Mouse (Mus musculus): Measurements from ENCODE around the gene Srsf2.
A peak's percentile ranks its signal among the peaks of the same experiment; 100 is the strongest.
"Not testable (repeated sequence)": the region's sequence is repeated elsewhere in the genome, so short reads cannot be mapped to it uniquely, and the experiment has no call there.

The Srsf2 gene

DNA sequence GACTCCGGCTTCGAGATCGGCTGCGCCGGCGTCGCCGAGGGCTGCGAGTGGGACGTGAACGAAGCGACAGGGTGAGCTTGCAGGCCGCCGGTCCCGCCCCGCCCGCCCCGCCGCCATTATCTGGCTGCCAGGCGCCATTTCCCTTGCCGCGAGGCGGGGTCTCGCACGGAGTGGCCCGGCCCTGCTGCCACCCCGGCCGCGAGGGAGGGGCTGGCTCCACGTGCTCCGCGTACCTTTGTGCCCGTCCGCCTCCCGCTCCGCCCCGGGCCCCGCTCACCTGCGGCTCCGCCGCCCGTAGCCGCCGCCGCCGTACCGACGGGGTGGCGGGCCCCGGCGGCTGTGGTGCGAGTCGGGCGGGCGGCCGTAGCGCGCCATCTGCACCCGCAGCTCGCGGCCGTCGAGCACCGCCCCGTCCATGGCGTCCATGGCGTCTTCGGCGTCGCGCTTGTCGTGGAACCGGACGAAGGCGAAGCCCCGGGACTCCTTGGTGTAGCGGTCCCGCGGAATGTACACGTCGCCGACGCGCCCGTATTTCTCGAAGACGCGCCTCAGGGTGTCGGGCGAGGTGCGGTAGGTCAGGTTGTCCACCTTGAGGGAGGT is 503 bp downstream of the Srsf2 start, which contains the start of gene Mfsd11:
Gene Mfsd11 (plus strand): TSS at position 150 of the 600 bp plus-strand sequence.
- no peak for DNase-seq (ENCODE audit: low read depth)

DNA sequence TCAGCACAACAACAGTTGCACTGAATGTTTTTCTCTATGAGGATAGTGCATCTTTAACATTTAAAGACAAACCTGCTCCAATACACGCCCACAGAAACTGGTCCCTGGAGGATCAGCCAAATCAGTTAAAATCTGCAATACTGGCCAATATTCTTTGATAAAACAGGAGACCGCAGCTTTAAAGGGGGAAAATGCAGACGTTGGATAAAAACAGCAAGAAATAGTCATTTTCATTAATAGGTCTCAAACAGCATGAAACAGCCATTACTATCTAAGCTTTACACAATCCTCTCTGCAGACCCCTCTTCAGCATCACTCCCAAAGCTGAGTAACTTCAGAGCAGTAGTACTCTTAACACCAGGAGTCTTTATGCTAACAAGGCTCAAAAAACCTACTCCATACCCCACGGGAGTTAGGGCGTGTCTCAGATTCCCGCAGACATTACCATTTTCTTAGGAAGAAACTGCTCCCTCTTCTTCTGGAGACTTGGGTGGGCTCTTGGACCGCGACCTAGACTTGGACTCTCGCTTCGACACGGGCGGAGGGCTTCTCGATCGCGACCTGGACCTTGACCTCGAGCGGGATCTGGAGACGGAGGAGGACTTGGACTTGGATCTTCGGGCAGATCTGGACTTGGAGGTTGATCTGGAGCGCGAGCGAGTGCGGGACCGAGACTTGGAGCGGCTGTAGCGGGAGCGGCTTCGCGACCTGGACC is 1.2 kb downstream of the Srsf2 start:
- no peak for DNase-seq (ENCODE audit: low read depth)

DNA sequence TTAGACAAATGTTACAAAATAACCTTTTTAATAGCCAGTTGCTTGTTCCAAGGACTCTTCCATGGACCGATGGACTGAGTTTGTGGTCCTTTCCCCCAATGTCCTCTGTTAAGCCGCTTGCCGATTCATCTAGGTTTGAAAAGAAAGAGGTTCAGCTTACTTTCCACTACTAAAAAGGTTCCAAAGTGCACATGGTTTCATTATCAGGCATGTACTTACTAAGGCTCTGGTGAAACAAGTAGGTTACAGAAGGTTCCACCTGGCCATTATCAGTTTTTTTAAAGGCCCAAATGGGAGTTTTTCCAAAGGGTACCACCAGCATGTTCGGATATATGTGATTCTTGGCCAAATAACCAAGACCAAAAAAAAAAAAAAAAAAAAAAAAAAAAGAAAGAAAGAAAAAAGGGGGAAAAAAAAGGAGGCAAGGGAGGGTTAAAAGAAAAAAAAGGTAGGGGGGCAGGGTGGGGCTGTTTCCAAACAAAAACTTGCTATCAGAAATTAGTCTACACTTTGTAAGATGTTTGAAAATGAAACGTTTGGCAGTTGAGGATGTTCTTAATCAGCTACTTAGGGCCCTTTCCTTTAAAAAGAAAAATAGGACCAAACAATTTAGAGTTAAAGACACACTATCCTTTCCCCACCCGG is 1.9 kb downstream of the Srsf2 start:
- no peak for DNase-seq (ENCODE audit: low read depth)

DNA sequence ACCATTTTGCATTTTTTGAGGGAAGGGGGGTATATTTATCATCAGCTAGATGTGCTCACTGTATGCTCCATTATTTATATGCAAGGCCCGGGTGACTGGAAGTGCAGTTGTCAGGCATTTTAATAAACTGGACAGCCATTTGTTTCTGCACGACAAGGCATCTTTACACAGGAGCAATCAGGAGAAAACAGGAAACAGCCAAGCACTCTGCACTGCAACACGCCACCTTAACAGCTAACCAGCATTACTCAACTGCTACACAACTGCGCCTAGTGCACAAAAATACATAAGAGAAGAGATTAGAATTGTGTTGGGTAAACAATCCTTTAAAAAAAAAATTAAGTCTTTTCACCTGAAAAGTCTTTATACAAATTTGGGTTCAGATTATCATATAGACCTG is 2.8 kb downstream of the Srsf2 start:
- DNase-seq (ENCODE audit: low read depth) = no peak

DNA sequence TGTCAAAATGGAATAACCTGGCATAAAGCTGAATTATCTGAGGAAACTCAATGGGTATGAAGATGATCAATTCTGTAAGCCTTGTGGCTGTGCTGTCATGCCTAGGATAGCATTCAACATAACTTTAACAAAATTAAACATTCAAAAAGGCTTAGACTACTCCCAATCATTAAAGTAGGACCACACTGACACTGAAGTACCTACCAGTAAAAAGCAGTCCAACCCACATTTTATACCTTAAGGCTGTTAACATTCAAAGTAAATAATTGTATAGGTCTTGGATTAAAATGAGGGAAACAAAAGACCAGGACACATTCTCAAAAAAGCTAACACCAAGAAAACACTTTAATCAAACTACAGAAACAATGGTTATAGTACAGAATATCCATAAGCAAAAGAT is 3.3 kb downstream of the Srsf2 start:
- no peak for DNase-seq (ENCODE audit: low read depth)

DNA sequence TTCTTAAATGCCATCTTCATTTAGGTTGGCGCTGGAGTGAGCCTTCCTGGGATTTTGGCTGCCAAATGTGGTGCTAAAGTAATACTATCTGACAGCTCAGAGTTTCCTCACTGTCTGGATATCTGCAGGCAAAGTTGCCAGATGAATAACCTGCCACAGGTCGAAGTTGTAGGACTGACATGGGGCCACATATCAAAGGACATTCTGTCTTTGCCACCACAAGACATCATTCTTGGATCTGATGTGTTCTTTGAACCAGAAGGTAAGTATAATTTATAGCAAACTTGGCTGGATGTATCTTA is 4.1 kb downstream of the Srsf2 start:
- not testable (repeated sequence) for DNase-seq (ENCODE audit: low read depth)

DNA sequence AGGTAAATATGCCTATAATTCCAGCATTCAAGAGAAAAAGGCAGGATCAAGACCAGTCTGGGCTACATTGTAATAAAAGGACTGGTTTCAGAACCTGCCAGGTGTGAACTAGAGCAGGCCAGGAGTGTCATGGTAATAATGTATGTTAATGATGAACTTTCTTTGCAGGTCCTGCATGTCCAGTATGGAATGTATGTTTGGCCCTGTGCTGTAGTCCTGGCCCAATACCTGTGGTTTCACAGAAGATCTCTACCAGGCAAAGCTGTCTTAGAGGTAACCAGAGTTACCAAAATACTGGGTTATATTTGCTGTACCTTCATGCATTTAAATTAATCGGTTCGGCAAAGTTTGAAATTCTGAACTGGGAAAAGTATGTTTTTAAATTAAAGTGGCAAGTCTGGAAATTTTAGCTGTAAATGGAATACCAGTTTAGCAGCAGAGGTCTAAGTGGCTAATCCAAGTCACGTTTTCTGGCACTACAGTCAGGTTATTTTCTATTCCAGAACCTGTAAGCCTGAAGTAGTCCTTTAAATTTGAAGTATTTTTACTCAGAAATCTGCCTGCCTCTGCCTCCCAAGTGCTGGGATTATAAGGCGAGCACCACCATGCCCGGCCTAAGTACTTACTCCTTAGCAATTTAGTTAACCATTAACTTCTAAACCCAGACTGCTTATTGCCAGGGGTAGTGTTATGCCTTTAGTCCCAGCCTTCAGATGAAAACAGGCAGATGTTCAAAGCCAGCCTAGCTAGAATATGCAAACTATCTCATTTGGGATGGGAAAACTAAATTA is 4.6 kb downstream of the Srsf2 start:
- DNase-seq (ENCODE audit: low read depth) = no peak

DNA sequence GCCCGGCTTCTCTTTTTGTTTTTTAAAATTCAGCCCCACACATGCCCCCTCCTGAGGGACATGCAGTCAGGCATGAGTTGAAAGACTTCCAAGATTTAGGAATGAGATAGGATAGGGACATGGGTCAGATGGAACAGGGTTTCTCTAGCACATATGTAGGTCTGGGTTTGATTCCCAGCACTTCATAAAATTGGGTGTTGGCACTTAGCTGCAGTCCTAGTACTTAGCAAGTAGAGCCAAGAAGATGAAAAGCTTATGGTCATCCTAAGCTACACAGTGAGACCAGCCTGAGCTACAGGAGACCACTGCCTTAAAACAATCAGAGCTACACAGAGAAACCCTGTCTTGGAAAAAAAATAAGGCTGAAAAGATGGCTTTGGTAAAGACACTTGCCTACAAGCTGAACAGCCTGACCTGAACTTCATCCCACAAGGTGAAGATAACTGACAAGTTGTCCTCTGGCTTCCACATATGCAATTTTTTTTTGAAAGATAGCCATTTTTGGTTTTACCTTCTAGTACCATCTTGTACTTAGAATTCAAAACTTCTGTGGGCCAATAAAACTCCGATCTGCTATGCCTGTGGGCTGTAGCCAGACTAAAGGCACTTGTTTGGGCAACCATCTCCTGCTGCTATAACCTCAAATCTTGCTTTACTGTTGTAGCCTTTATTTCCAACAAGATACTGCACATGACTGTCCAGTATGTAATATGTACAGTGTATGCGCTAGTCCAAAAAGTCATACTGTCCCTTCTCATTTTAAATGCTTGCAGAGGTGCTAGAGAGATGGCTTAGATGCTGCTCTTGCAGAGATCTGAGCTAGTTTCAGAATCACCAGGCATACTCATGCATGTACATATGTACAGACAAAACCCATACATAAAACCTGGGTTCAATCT is 5.5 kb downstream of the Srsf2 start:
- DNase-seq (ENCODE audit: low read depth) = no peak

DNA sequence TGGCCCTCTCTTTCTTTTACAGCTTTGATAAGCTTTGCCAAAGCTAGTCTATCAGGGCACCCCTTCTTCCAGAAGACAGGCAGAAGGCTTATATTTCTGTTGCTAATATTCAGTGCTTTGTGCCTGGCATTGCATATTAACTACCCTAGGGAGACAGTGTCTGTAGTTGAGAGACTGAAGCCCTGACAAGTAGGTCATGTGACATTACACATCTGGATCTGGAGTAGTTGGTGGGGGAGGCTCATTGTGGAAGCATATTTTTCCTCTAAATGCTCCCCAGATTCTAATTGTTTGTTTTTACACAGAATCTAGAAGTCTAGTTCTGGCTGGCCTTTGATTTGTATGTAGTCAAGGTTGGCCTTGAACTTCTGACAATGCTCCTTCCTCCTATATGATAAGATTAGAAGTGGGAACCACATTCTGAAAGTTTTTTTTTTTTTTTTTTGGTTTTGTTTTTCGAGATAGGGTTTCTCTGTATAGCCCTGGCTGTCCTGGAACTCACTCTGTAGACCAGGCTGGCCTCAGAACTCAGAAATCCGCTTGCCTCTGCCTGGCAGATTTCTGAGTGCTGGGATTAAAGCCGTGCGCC is 6.2 kb downstream of the Srsf2 start:
- no peak for DNase-seq (ENCODE audit: low read depth)

DNA sequence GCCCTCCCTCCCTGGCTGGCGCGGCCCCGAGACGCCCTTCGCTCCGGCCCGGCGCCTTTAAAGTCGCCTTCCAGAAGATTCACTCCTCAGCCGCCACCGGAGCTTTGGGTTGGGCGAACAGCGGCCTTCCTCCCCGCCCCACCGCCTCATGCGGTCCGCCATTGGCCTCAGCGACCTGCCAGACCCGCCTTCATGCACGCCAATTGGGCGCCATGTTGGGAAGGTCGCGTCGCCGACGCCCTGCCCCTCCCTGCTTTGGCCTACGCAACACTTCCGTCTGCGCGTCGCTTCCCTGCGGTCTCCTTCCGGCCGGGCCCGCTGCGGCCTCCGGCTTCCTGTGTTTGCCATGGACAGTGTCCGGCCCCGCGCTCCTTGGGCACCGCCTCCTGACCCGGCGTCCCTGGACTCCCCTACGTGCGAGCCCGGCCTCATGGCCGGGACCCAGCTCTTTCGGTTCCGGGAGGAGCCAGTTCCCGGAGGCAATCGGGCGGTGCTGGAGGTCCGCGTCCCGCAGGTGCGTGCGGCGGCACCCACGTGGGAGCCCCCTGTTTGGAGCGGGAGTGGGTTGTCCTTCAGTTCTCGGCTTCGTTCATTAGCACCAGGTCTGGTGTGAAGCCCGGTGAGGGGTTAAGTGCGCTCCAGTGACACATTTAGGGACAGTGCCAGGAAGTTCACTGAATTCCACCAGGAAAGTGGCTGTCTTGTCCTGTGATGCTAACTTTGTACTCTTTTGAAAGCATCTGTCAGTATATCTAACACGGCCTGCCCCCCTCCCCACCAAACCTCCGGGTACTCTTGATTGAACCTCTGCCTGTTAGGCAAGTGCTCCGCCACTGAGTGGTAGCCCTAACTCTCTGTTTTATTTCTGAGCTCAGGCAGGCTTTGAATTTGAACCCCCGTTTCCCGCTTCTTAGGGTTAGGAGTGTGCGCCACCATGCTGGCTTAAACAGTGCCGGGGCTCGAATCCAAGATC is 9.3 kb downstream of the Srsf2 start, which contains the start of the genes Mettl23 and Jmjd6:
Gene Mettl23 (plus strand): TSS at position 18 of the 973 bp plus-strand sequence.
Gene Jmjd6 (minus strand): TSS at position 189 of the 973 bp plus-strand sequence.
- DNase-seq (ENCODE audit: low read depth) = peak; percentile 96

DNA sequence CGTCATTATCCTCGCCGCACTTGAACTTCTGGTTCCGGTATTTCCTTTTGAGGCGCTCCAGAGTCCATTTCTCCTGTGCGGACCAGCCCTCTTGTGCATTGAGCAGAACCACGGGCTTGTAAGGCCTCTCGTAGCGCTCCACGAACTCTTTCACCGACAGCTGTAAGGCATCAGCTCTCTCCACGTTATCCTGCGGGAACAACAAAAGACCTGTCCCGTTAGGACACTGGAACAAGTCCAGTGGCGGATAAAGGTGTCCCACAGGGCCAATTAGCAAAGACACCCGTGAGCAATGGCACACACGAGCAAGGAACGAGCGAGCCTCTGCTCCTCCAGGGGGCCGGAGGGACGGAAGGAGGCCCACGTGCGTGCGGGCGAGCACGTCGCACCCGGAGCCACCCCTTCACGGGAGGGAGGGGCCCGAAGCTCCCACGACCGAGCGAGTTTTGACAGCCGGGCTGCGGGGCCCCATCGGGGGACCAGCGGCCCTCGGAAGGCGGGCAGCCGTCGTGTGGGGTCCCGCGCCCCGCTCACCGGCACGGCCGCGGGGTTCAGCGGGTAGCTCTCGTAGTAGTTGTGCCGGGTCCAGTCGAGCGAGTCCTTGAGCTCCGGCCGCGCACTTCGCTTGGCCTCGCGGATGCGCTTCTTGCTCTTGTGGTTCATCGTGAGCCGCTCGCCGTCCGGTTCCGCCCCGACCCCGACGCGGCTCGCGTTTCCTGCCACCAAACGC is 10.2 kb downstream of the Srsf2 start:
- no peak for DNase-seq (ENCODE audit: low read depth)

DNA sequence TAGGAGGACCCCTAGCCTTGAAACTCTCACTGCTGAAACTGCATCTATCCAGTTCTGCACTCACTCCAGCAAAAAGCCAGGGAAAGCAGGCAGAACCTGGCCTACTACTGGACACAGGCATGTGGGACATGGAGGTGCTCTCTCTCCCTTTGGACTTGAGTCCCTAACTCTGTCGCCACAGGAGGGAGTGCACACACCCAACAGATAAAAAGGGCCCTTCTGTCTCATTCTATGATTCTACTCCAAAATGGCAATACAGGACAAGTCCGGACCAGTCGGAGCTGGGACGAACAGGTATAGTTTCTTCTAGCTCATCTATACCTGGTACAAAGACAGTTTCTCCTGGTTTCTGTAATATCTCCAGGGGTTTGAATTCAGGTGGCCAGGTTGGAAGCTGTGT is 12.1 kb downstream of the Srsf2 start:
- no peak for DNase-seq (ENCODE audit: low read depth)

DNA sequence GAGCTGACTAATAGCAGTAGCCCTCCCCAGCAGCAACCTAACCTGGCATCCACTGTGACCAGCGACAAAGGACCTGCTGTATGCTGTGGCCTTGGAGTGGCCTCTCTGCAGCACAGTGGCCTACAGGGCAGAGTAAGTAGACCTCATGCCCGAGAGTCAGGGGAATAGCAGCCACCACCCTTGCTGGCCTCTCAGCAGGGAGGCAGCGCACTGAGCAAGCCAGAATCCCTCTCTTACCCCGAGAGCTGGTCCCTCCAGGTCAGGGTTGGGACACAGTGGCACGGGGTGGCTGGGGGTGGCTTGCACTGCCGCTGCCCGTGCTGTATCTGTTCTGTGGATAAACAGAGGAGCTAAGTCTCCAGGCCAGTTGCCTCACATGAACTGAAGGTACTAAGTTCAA is 13.3 kb downstream of the Srsf2 start:
- no peak for DNase-seq (ENCODE audit: low read depth)

DNA sequence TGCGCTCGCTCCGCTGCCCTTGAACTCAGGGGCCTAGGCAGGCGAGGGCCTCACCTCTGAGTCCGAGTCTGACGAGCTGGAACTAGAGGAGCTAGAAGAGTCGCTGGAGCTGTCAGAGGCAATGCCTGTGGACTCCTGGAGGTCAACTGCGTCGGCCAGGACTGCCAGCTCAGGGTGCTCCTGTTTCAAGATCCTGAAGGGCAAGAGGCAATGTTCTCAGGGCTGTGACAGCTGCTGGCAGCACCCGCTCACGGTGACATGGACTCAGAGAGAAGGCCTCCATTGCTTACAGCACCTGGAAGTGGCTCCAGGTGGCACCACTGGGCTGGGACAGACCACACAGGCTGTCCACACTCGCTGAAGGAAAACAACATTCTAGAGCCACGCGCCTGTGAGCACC is 14.0 kb downstream of the Srsf2 start:
- DNase-seq (ENCODE audit: low read depth) = no peak

DNA sequence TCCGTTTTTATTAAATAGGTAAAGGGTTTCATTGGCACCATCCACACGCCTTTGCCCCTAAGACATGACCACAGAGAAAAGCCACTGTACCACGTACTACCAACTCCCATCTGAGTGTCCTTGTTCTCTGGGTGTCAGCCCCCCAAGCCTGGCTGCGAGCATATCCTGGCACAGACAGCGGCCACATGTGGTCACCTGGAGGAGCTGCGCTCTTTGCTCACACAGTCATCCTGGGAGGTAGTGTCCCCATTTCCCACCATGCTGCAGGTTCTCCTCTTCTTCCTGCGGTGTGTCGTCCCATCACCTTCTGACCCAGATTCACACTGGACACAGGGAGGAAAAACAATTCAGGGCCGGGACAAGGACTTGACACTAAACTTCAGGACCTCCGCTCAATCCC is 15.5 kb downstream of the Srsf2 start:
- DNase-seq (ENCODE audit: low read depth) = no peak

DNA sequence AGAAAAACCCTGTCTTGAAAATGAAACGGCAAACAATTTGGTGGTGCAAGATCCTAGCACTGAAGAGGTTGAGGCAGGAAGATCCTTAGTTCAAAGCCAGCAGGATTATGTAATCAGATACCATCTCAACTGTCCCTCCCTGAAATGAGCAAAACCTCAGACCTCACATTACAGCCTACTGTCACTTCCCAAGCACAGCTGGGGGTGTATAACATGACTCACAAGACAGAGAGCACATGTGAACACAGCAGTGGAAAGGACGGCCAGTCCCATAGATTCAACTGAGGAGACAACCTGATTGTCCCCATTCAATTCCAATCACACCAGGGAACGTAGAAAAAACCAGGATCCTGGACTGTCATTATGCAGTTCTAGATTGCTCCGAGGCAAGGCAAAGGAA is 16.6 kb downstream of the Srsf2 start:
- no peak for DNase-seq (ENCODE audit: low read depth)

DNA sequence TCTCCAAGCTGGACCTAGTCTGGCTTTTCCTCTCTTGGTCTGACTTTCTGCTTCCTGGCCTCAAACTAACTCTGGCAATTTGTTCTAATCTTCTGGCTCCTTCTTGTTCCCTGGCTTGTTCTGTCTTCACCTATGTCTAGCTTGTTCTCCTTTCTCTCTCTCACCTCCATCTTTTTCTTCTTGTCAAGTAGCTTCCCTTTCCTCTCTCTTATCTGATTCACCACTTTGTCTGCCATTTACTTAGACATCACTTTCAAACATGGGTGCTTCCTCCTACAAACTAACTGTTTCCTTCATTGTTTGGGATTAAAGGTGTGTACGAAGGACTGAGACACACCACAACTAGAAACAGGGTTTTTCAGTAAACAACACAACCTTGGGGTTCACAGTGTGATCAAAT is 17.9 kb downstream of the Srsf2 start:
- no peak for DNase-seq (ENCODE audit: low read depth)

DNA sequence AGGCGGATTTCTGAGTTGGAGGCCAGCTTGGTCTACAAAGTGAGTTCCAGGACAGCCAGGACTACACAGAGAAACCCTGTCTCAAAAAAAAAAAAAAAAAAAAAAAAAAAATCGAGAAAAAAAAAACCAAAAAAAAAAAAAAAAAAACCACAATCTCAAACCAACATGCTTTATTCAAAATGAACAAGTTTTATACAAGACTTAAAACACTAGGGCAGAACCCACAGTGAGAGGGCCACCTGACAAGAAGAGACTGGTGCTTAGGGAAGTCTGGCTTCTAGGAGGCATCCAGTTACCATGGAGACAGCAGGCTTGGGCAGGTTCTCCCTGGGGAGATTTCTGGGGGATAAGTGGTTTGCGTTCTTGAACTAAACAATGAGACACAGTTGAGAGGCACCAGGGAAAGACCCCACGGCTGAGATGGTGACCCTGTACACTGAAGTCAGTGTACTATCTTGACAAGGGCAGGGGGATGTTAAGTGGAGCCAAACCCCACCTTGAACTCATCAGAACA is 20.7 kb downstream of the Srsf2 start:
- DNase-seq (ENCODE audit: low read depth) = no peak

DNA sequence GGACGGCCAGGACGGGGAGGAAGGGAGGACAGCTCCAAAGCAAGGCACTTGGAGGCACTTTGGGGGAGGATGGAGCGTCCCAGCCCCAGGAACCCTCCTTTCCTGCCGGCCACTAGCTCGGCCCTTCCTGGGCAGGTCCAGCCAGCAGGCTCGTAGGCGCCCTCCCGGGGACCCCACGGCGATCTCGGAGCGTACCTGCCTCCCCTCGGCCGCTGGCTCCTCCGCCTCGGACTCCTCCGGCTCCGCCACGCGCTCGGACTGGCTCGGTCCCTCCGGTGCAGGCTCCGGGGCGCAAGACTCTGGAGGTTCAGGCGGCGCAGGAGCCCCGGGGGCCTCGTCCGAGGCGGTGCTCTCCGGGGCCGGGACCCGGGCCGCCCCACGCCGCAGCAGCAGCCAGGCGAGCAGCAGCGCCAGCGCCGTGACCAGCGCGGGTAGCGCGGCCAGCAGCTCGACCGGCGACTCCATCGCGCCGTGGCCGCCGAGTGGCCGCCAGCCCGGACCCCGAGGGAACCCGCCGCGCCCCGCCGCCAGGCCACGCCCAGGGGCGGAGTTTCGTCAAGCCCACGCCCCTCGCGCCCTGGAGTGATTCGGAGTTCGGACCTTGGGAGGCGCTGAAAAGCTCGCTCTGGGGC is 25.2 kb downstream of the Srsf2 start, which contains the start of gene Mxra7:
Gene Mxra7 (minus strand): TSS at position 513 of the 632 bp plus-strand sequence.
- DNase-seq (ENCODE audit: low read depth) = no peak
